Mouse (Mus musculus) stomach, postnatal 0 days (tissue): ENCODE data around the gene Pwp2. TPM values are rescaled to one million over a fixed set of nuclear protein-coding genes. Genes with fewer than 3 reads are reported as not detected.

ENCODE experiments used
- ATAC-seq: fragments of 200-750 bp; cut with Nextera tagmentation; 2 replicates; pipeline ENCODE4 v1.8.0; 2017; ENCODE audit not compliant: low FRiP score, low TSS enrichment
- DNase-seq: peaks from one replicate; pipeline ENCODE4 v3.0.0-alpha.2; 2016; ENCODE audit warnings: low spot score
- H3K27ac ChIP-seq: fragments of 300-500 bp; sonication (generic); replicated peaks from 2 replicates; pipeline ENCODE4 v1.5.1; 2014; ENCODE audit warnings: mild to moderate bottlenecking, control low read depth
- H3K27me3 ChIP-seq: fragments of 300-500 bp; sonication (generic); 2 replicates; pipeline ENCODE4 v1.6.1; 2014; ENCODE audit warnings: low read length; ENCODE audit not compliant: control insufficient read depth, insufficient read depth
- H3K36me3 ChIP-seq: fragments of 300-500 bp; sonication (generic); 2 replicates; pipeline ENCODE4 v1.6.1; 2014; ENCODE audit warnings: low read length, mixed read lengths; ENCODE audit not compliant: control insufficient read depth, insufficient read depth
- H3K4me1 ChIP-seq: fragments of 300-500 bp; sonication (generic); replicated peaks from 2 replicates; pipeline ENCODE4 v1.6.1; 2014; ENCODE audit warnings: antibody characterized with exemption; ENCODE audit not compliant: control insufficient read depth, insufficient read depth
- H3K4me2 ChIP-seq: fragments of 300-500 bp; sonication (generic); replicated peaks from 2 replicates; pipeline ENCODE4 v1.6.1; 2014; ENCODE audit warnings: low read depth, mild to moderate bottlenecking, control low read depth, moderate library complexity
- H3K4me3 ChIP-seq: fragments of 300-500 bp; sonication (generic); 2 replicates; pipeline ENCODE4 v1.5.1; 2014; ENCODE audit warnings: low read depth, low read length, control low read depth
- H3K9ac ChIP-seq: fragments of 300-500 bp; sonication (generic); 2 replicates; pipeline ENCODE4 v1.6.1; 2014; ENCODE audit warnings: mild to moderate bottlenecking, low read length, control low read depth, mixed read lengths
- H3K9me3 ChIP-seq: fragments of 300-500 bp; sonication (generic); 2 replicates; pipeline ENCODE4 v1.6.1; 2016; ENCODE audit warnings: low read length; ENCODE audit not compliant: control insufficient read depth
- CTCF ChIP-seq: IDR thresholded peaks from 2 replicates; pipeline ENCODE4 v1.5.1; 2016; ENCODE audit warnings: antibody characterized with exemption, low read depth, mild to moderate bottlenecking, moderate library complexity
- EP300 ChIP-seq: optimal IDR thresholded peaks from 2 replicates; pipeline ENCODE3; 2016; ENCODE audit warnings: antibody characterized with exemption
- WGBS: fragments of 180-500 bp; shearing (Covaris S2); extraction: QIAGEN DNeasy Blood & Tissue Kit; methylation state at CpG from one replicate; pipeline ENCODE4 v1.1.7; 2014; 5-methylcytosine and 5-hydroxymethylcytosine counted together
- polyA plus RNA-seq: library from polyadenylated mRNA; unstranded; fragments of >200 nt; fragmentation: Nextera tagmentation; extraction: Ambion mirVana; gene quantifications from 2 replicates; pipeline ENCODE4 v1.2.1, GENCODE M21; 2015

The Pwp2 gene
- polyA plus RNA-seq, 1 experiment from 2014 or later, result 6.2 TPM

- H3K36me3 ChIP-seq, result peaks cover 20% of the 10 kb centered on the region
- H3K4me2 ChIP-seq, result no peak overlapping the region
- H3K27ac ChIP-seq, result no peak overlapping the region
- H3K9ac ChIP-seq, result no peak overlapping the region
- DNase-seq (no peak), ATAC-seq (no peak)
- H3K9me3 ChIP-seq, result no peaks in the 10 kb centered on the region
- 88% methylated on average over 21 of the region's 21 CpGs for WGBS
- TF ChIP-seq EP300 (no peak), CTCF (no peak)
- H3K27me3 ChIP-seq, result no peaks in the 10 kb centered on the region
- H3K4me3 ChIP-seq, result no peak overlapping the region
- 0 out of 2 replicates have a peak, but pooled peaks cover 3% of the 10 kb centered on the region for H3K4me1 ChIP-seq
Observed at GRCm38 (mm10) chr10:78165256-78166005, 19.5 kb downstream of the Pwp2 start.

- Histone ChIP-seq H3K4me3 (no peak overlapping the region), H3K4me1 (0 out of 2 replicates have a peak, but pooled peaks cover 4% of the 10 kb centered on the region), H3K36me3 (peaks cover 20% of the 10 kb centered on the region), H3K27me3 (no peaks in the 10 kb centered on the region), H3K9ac (no peak overlapping the region), H3K9me3 (no peaks in the 10 kb centered on the region), H3K4me2 (no peak overlapping the region), H3K27ac (no peak overlapping the region)
- ATAC-seq (no peak), DNase-seq (no peak)
- WGBS, result 93% methylated on average over 12 of the region's 12 CpGs
- TF ChIP-seq CTCF (no peak), EP300 (no peak)
Observed at GRCm38 (mm10) chr10:78164786-78165185, 20.2 kb downstream of the Pwp2 start.

- no peaks in the 10 kb centered on the region for H3K27me3 ChIP-seq
- H3K9ac ChIP-seq, result no peak overlapping the region
- TF ChIP-seq CTCF (peak; percentile 91), EP300 (no peak)
- 0 out of 2 replicates have a peak, but pooled peaks cover 4% of the 10 kb centered on the region for H3K4me1 ChIP-seq
- 21% methylated on average over 4 of the region's 4 CpGs for WGBS
- H3K4me3 ChIP-seq, result no peak overlapping the region
- H3K9me3 ChIP-seq, result no peaks in the 10 kb centered on the region
- DNase-seq, result peak; percentile 74
- H3K4me2 ChIP-seq, result no peak overlapping the region
- no peak; the same call in 1 of the 2 replicates for ATAC-seq
- H3K36me3 ChIP-seq, result peaks cover 20% of the 10 kb centered on the region
- no peak overlapping the region for H3K27ac ChIP-seq
Observed at GRCm38 (mm10) chr10:78163923-78164322, 21.0 kb downstream of the Pwp2 start.

GRCm38 (mm10) chr10:78163241-78163640 is 21.7 kb downstream of the Pwp2 start:
- H3K9me3 ChIP-seq, result no peaks in the 10 kb centered on the region
- 0 out of 2 replicates have a peak, but pooled peaks cover 3% of the 10 kb centered on the region for H3K4me1 ChIP-seq
- no peak overlapping the region for H3K9ac ChIP-seq
- H3K4me3 ChIP-seq, result no peak overlapping the region
- no peak for TF ChIP-seq CTCF
- no peak for TF ChIP-seq EP300
- no peaks in the 10 kb centered on the region for H3K27me3 ChIP-seq
- no peak for ATAC-seq
- H3K27ac ChIP-seq, result peak overlapping the region; percentile 49; the same call in 1 of the 2 replicates
- no peak overlapping the region for H3K4me2 ChIP-seq
- DNase-seq, result no peak
- WGBS, result 88% methylated on average over 9 of the region's 9 CpGs
- H3K36me3 ChIP-seq, result peaks cover 20% of the 10 kb centered on the region

- H3K27ac ChIP-seq, result peak overlapping the region; percentile 49
- no peaks in the 10 kb centered on the region for H3K9me3 ChIP-seq
- peaks cover 20% of the 10 kb centered on the region for H3K36me3 ChIP-seq
- 86% methylated on average over 12 of the region's 12 CpGs for WGBS
- no peak overlapping the region for H3K4me3 ChIP-seq
- TF ChIP-seq CTCF (no peak), EP300 (no peak)
- no peaks in the 10 kb centered on the region for H3K27me3 ChIP-seq
- no peak for DNase-seq
- ATAC-seq, result no peak
- H3K4me1 ChIP-seq, result 0 out of 2 replicates have a peak, but pooled peaks cover 3% of the 10 kb centered on the region
- no peak overlapping the region for H3K4me2 ChIP-seq
- H3K9ac ChIP-seq, result no peak overlapping the region
Observed at GRCm38 (mm10) chr10:78162646-78163045, 22.3 kb downstream of the Pwp2 start.

- no peak for DNase-seq
- Histone ChIP-seq H3K27ac (no peak overlapping the region), H3K4me3 (no peak overlapping the region), H3K27me3 (no peaks in the 10 kb centered on the region), H3K9me3 (no peaks in the 10 kb centered on the region), H3K36me3 (peaks cover 15% of the 10 kb centered on the region), H3K9ac (no peak overlapping the region), H3K4me1 (0 out of 2 replicates have a peak, but pooled peaks cover 3% of the 10 kb centered on the region), H3K4me2 (no peak overlapping the region)
- TF ChIP-seq EP300 (no peak), CTCF (no peak)
- no peak for ATAC-seq
- WGBS, result 76% methylated on average over 8 of the region's 8 CpGs
Observed at GRCm38 (mm10) chr10:78161096-78161495, 23.9 kb downstream of the Pwp2 start.
